Mouse (Mus musculus): ENCODE results near the gene Nup205. TPM values are rescaled to one million over a fixed set of nuclear protein-coding genes. Genes with fewer than 3 reads are reported as not detected.

Gene Nup205
- polyA plus RNA-seq, 1 experiment, result 1.3 TPM

GRCm38 (mm10) chr6:35273391-35274082 is 96.3 kb downstream of the Nup205 start:
- TF ChIP-seq GATA1 (IDR thresholded peaks at IDR 0.05; ENCODE audit: borderline replicate concordance, low read length), result no peak
- TF ChIP-seq FLI1 (IDR thresholded peaks at IDR 0.05; ENCODE audit: low read length), result no peak
- Histone ChIP-seq H3K4me3 (replicated peaks) (no peak overlapping the region), H3K27me3 (replicated peaks) (peaks cover 2% of the 10 kb centered on the region), H3K36me3 (replicated peaks; ENCODE audit: low read length) (peaks cover 18% of the 10 kb centered on the region), H3K9me3 (peaks cover 6% of the 10 kb centered on the region; the same call in 1 of the 2 replicates), H3K4me1 (peaks cover 26% of the 10 kb centered on the region)

GRCm38 (mm10) chr6:35277903-35278587 is 100.8 kb downstream of the Nup205 start:
- no peak for TF ChIP-seq FLI1 (IDR thresholded peaks at IDR 0.05; ENCODE audit: low read length)
- no peak for TF ChIP-seq GATA1 (IDR thresholded peaks at IDR 0.05; ENCODE audit: borderline replicate concordance, low read length)
- no peak overlapping the region for H3K4me3 ChIP-seq (replicated peaks)
- H3K27me3 ChIP-seq (replicated peaks), result peaks cover 20% of the 10 kb centered on the region
- H3K36me3 ChIP-seq (replicated peaks; ENCODE audit: low read length), result no peaks in the 10 kb centered on the region
- no peaks in the 10 kb centered on the region for H3K4me1 ChIP-seq
- H3K9me3 ChIP-seq, result peaks cover 17% of the 10 kb centered on the region

DNA sequence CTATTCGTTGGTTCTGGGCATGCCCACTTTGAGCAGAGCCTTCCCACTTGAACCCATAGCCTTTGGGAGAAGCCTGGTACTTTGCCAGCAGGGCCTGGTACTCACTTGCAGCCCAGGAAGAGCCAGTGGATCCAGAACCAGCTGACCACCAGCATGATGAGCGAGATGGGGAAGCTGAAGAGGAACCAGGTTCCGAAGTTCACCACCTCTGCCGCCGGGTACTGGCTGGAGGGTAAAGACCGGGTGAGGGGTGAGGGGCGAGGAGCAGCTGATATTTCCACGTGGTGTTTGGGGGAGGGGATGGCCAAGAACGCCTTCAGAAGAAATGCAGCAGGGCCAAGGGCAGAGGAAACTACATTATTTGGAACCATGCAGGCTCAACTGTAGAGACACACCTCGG is 102.1 kb downstream of the Nup205 start:
- Histone ChIP-seq H3K36me3 (replicated peaks; ENCODE audit: low read length) (no peaks in the 10 kb centered on the region), H3K4me1 (no peaks in the 10 kb centered on the region), H3K4me3 (replicated peaks) (no peak overlapping the region), H3K27me3 (replicated peaks) (peaks cover 21% of the 10 kb centered on the region), H3K9me3 (peaks cover 17% of the 10 kb centered on the region)
- TF ChIP-seq FLI1 (IDR thresholded peaks at IDR 0.05; ENCODE audit: low read length) (no peak), GATA1 (IDR thresholded peaks at IDR 0.05; ENCODE audit: borderline replicate concordance, low read length) (no peak)

GRCm38 (mm10) chr6:35288114-35288761 is 111.0 kb downstream of the Nup205 start:
- H3K4me1 ChIP-seq, result peaks cover 12% of the 10 kb centered on the region; the same call in 1 of the 2 replicates
- no peaks in the 10 kb centered on the region for H3K36me3 ChIP-seq (replicated peaks; ENCODE audit: low read length)
- peaks cover 16% of the 10 kb centered on the region for H3K9me3 ChIP-seq
- H3K4me3 ChIP-seq (replicated peaks), result no peak overlapping the region
- H3K27me3 ChIP-seq (replicated peaks), result peaks cover 36% of the 10 kb centered on the region
- TF ChIP-seq GATA1 (IDR thresholded peaks at IDR 0.05; ENCODE audit: borderline replicate concordance, low read length), result no peak
- TF ChIP-seq FLI1 (IDR thresholded peaks at IDR 0.05; ENCODE audit: low read length), result no peak

- peaks cover 16% of the 10 kb centered on the region for H3K4me1 ChIP-seq
- H3K4me3 ChIP-seq (replicated peaks), result no peak overlapping the region
- peaks cover 16% of the 10 kb centered on the region for H3K9me3 ChIP-seq
- H3K27me3 ChIP-seq (replicated peaks), result peaks cover 36% of the 10 kb centered on the region
- TF ChIP-seq FLI1 (IDR thresholded peaks at IDR 0.05; ENCODE audit: low read length) (no peak), GATA1 (IDR thresholded peaks at IDR 0.05; ENCODE audit: borderline replicate concordance, low read length) (no peak)
- H3K36me3 ChIP-seq (replicated peaks; ENCODE audit: low read length), result no peaks in the 10 kb centered on the region
These were observed 111.7 kb downstream of the Nup205 start for GRCm38 (mm10) chr6:35288920-35289319.

DNA sequence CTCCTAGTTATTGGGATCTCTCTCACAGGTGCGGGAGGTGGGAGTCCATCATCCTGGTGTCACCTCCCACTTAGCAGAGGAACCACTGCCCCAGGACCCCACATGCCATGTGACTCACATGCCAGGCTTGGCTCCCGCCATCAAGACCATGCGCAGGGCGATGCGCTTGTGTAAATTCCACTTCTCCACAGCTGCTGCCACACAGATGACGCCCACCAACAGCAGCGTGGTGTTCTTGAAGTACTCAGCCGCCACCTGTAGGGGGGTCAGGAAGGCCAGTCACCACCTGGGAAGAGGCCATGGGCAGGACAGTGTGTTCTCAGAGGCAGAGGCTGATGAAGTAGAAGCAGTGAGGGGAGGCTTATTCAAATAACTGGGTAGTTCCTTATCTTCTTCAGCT is 112.5 kb downstream of the Nup205 start:
- Histone ChIP-seq H3K4me3 (replicated peaks) (no peak overlapping the region), H3K36me3 (replicated peaks; ENCODE audit: low read length) (no peaks in the 10 kb centered on the region), H3K4me1 (peaks cover 18% of the 10 kb centered on the region), H3K9me3 (peaks cover 16% of the 10 kb centered on the region), H3K27me3 (replicated peaks) (peaks cover 32% of the 10 kb centered on the region)
- TF ChIP-seq FLI1 (IDR thresholded peaks at IDR 0.05; ENCODE audit: low read length), result no peak

DNA sequence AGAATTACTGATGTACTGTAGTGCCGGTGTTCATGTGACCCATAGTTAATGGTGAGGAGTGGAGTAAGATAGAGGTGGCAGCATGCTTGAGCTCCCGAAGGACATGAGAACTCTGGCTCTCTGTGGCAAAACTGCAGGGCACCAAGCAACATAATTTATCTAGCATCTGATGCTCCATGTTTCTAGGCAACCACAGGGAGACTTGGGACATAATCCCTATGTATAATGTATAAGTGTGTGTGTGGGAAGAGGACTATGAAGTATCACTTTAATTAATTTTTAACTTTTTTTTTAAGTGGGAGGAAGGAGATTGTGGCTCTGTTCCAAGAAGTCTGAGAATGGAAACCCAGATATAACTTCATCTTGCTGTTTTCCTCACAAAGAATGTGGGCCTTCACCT is 117.7 kb downstream of the Nup205 start:
- no peaks in the 10 kb centered on the region for H3K36me3 ChIP-seq (replicated peaks; ENCODE audit: low read length)
- no peaks in the 10 kb centered on the region for H3K9me3 ChIP-seq
- H3K27me3 ChIP-seq (replicated peaks), result peaks cover 24% of the 10 kb centered on the region
- TF ChIP-seq FLI1 (IDR thresholded peaks at IDR 0.05; ENCODE audit: low read length), result no peak
- no peak for TF ChIP-seq GATA1 (IDR thresholded peaks at IDR 0.05; ENCODE audit: borderline replicate concordance, low read length)
- peaks cover 6% of the 10 kb centered on the region for H3K4me1 ChIP-seq
- no peak overlapping the region for H3K4me3 ChIP-seq (replicated peaks)

- Histone ChIP-seq H3K4me1 (peaks cover 12% of the 10 kb centered on the region), H3K27me3 (replicated peaks) (peaks cover 24% of the 10 kb centered on the region), H3K9me3 (no peaks in the 10 kb centered on the region), H3K36me3 (replicated peaks; ENCODE audit: low read length) (no peaks in the 10 kb centered on the region), H3K4me3 (replicated peaks) (no peak overlapping the region)
- no peak for TF ChIP-seq FLI1 (IDR thresholded peaks at IDR 0.05; ENCODE audit: low read length)
- TF ChIP-seq GATA1 (IDR thresholded peaks at IDR 0.05; ENCODE audit: borderline replicate concordance, low read length), result no peak
These were observed 119.8 kb downstream of the Nup205 start for GRCm38 (mm10) chr6:35297001-35297400.

Other genes starting within 250 kb of the Nup205 start
- gene Slc23a4, start 189.0 kb upstream of the Nup205 start, polyA plus RNA-seq (2012; ENCODE audit: insufficient read depth, low replicate concordance), result 0.40 TPM in 1 of 2 replicates, not detected in the other
- gene Cnot4, start 43.7 kb upstream of the Nup205 start, polyA plus RNA-seq (2012; ENCODE audit: insufficient read depth, low replicate concordance), result 2.9 and 6.3 TPM in 2 replicates
- gene Slc13a4, start 130.7 kb downstream of the Nup205 start, polyA plus RNA-seq (2012; ENCODE audit: insufficient read depth, low replicate concordance), result not detected in 2 replicates
- gene Fam180a, start 148.7 kb downstream of the Nup205 start, polyA plus RNA-seq (2012; ENCODE audit: insufficient read depth, low replicate concordance), result not detected in 2 replicates